Mouse (Mus musculus): ENCODE measurements around the gene Bloc1s5.

GRCm38 (mm10) chr13:38613583-38613982 is 21.3 kb downstream of the Bloc1s5 start:
- TF ChIP-seq CHD2 (IDR thresholded peaks at IDR 0.05; ENCODE audit: low read depth, low read length) (no peak), MAFK (IDR thresholded peaks at IDR 0.05; ENCODE audit: insufficient read depth, low read depth, low read length) (no peak)

Data from ES-E14 (cell line).